Mouse (Mus musculus): ENCODE measurements around the gene Lman2. TPM values are rescaled to one million over a fixed set of nuclear protein-coding genes. Genes with fewer than 3 reads are reported as not detected.

The Lman2 gene
- total and polyA plus RNA-seq, 2 experiments from 2014 or later = 37.0 to 60.7 TPM

- Histone ChIP-seq H3K4me3 (ENCODE audit: low read length) (no peak overlapping the region), H3K36me3 (ENCODE audit: insufficient read depth, low read length) (no peaks in the 10 kb centered on the region), H3K4me2 (ENCODE audit: low read depth, low read length) (no peak overlapping the region), H3K9me3 (ENCODE audit: low read length) (no peaks in the 10 kb centered on the region), H3K27ac (no peak overlapping the region), H3K4me1 (ENCODE audit: insufficient read depth, low read length) (peaks cover 5% of the 10 kb centered on the region; the same call in 1 of the 2 replicates), H3K27me3 (ENCODE audit: insufficient read depth, low read length) (no peaks in the 10 kb centered on the region), H3K9ac (replicated peaks; ENCODE audit: low read length) (no peak overlapping the region)
- ATAC-seq (no peak), DNase-seq (ENCODE audit: low spot score) (no peak)
- no peak for TF ChIP-seq CTCF (IDR thresholded peaks at IDR 0.05; ENCODE audit: low read depth)
- 63% methylated on average over 15 of the region's 15 CpGs for WGBS
These were observed 41.6 kb upstream of the Lman2 start for GRCm38 (mm10) chr13:55403935-55404852.

- H3K4me3 ChIP-seq (ENCODE audit: low read length) = no peak overlapping the region
- H3K9me3 ChIP-seq (ENCODE audit: low read length) = no peaks in the 10 kb centered on the region
- H3K27ac ChIP-seq = no peak overlapping the region
- peaks cover 5% of the 10 kb centered on the region; the same call in 1 of the 2 replicates for H3K4me1 ChIP-seq (ENCODE audit: insufficient read depth, low read length)
- peak; percentile 32 for DNase-seq (ENCODE audit: low spot score)
- ATAC-seq = peak; percentile 13; the same call in 1 of the 2 replicates
- H3K36me3 ChIP-seq (ENCODE audit: insufficient read depth, low read length) = no peaks in the 10 kb centered on the region
- H3K27me3 ChIP-seq (ENCODE audit: insufficient read depth, low read length) = no peaks in the 10 kb centered on the region
- WGBS = 52% methylated on average over 7 of the region's 7 CpGs
- no peak overlapping the region for H3K4me2 ChIP-seq (ENCODE audit: low read depth, low read length)
- TF ChIP-seq CTCF (IDR thresholded peaks at IDR 0.05; ENCODE audit: low read depth) = no peak
- H3K9ac ChIP-seq (replicated peaks; ENCODE audit: low read length) = no peak overlapping the region
These were observed 40.7 kb upstream of the Lman2 start for GRCm38 (mm10) chr13:55403266-55403665.

- WGBS = 83% methylated on average over 1 of the region's 1 CpGs
- no peak for ATAC-seq
- TF ChIP-seq CTCF (IDR thresholded peaks at IDR 0.05; ENCODE audit: low read depth) = no peak
These were observed 37.4 kb upstream of the Lman2 start for GRCm38 (mm10) chr13:55400039-55400346.

GRCm38 (mm10) chr13:55399300-55400038 is 36.9 kb upstream of the Lman2 start:
- TF ChIP-seq CTCF (IDR thresholded peaks at IDR 0.05; ENCODE audit: low read depth) = no peak
- no peak for ATAC-seq
- WGBS = 73% methylated on average over 5 of the region's 5 CpGs

More at GRCm38 (mm10) chr13:55400039-55400346, 37.4 kb upstream of the Lman2 start:
- no peak overlapping the region for H3K27ac ChIP-seq
- H3K4me1 ChIP-seq (ENCODE audit: insufficient read depth, low read length) = no peaks in the 10 kb centered on the region
- no peak overlapping the region for H3K4me2 ChIP-seq (ENCODE audit: low read depth, low read length)
- H3K9me3 ChIP-seq (ENCODE audit: low read length) = no peaks in the 10 kb centered on the region
- DNase-seq (ENCODE audit: low spot score) = no peak
- H3K27me3 ChIP-seq (ENCODE audit: insufficient read depth, low read length) = no peaks in the 10 kb centered on the region
- no peak overlapping the region for H3K9ac ChIP-seq (replicated peaks; ENCODE audit: low read length)
- H3K36me3 ChIP-seq (ENCODE audit: insufficient read depth, low read length) = no peaks in the 10 kb centered on the region
- no peak overlapping the region for H3K4me3 ChIP-seq (ENCODE audit: low read length)

DNA sequence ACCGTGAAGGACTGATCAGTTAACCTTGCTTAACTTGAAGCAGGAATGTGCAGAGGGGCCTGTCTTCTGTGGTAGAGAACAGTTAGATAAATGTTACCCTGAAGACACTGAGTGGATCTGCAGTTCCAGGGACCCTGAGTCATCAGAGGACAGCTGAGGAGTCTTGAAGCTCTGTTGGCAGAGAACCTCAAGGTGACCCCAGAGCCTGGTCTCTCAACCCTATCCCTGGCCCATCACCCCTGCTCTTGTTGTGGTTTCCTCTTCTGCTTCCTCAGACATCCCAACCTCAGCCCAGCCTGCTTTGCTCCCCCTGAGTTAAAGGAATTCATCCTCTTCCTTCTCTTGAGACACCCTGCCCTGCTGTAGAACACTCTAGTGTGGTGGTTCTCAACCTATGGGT is 35.5 kb upstream of the Lman2 start, which contains the start of gene Slc34a1:
Gene Slc34a1, plus strand, starts transcription at position 100 of the 400 bp plus-strand sequence.
- TF ChIP-seq CTCF (IDR thresholded peaks at IDR 0.05; ENCODE audit: low read depth) = no peak
- WGBS = 93% methylated on average over 1 of the region's 1 CpGs
- Histone ChIP-seq H3K9me3 (ENCODE audit: low read length) (no peaks in the 10 kb centered on the region), H3K27ac (no peak within 1 kb of the TSS), H3K36me3 (ENCODE audit: insufficient read depth, low read length) (no peaks in the 10 kb centered on the region), H3K27me3 (ENCODE audit: insufficient read depth, low read length) (no peaks in the 10 kb centered on the region), H3K4me1 (ENCODE audit: insufficient read depth, low read length) (no peaks in the 10 kb centered on the region), H3K4me2 (ENCODE audit: low read depth, low read length) (no peak within 1 kb of the TSS), H3K4me3 (ENCODE audit: low read length) (no peak within 1 kb of the TSS), H3K9ac (replicated peaks; ENCODE audit: low read length) (no peak within 1 kb of the TSS)
- ATAC-seq (no peak), DNase-seq (ENCODE audit: low spot score) (no peak)

More at GRCm38 (mm10) chr13:55399300-55400038, 36.9 kb upstream of the Lman2 start:
- Histone ChIP-seq H3K4me2 (ENCODE audit: low read depth, low read length) (no peak overlapping the region), H3K36me3 (ENCODE audit: insufficient read depth, low read length) (no peaks in the 10 kb centered on the region), H3K27me3 (ENCODE audit: insufficient read depth, low read length) (no peaks in the 10 kb centered on the region), H3K27ac (no peak overlapping the region), H3K9me3 (ENCODE audit: low read length) (no peaks in the 10 kb centered on the region), H3K4me1 (ENCODE audit: insufficient read depth, low read length) (no peaks in the 10 kb centered on the region), H3K9ac (replicated peaks; ENCODE audit: low read length) (no peak overlapping the region), H3K4me3 (ENCODE audit: low read length) (no peak overlapping the region)
- no peak for DNase-seq (ENCODE audit: low spot score)

DNA sequence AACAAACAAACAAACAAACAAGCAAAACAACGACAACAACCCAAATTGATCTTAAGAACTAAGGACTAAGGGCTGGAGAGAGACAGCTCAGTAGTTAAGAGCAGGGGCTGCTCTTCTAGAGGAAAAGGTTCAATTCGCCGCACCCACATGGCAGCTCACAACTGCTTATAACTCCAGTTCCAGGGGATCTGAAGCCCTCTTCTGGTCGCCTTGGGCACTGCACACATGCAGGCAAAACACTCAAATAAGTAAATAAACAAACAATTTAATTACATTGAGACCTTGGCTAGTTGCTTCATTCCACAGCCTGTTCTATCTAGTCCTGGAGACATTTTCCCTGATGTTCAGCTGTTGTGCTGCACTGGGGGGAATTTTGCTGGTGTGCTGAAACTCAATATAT is 30.4 kb upstream of the Lman2 start:
- 73% methylated on average over 4 of the region's 4 CpGs for WGBS
- no peak overlapping the region for H3K4me3 ChIP-seq (ENCODE audit: low read length)
- ATAC-seq (no peak), DNase-seq (ENCODE audit: low spot score) (no peak)
- TF ChIP-seq CTCF (IDR thresholded peaks at IDR 0.05; ENCODE audit: low read depth) = peak; percentile 55
- no peaks in the 10 kb centered on the region for H3K9me3 ChIP-seq (ENCODE audit: low read length)
- H3K27me3 ChIP-seq (ENCODE audit: insufficient read depth, low read length) = no peaks in the 10 kb centered on the region
- no peaks in the 10 kb centered on the region for H3K4me1 ChIP-seq (ENCODE audit: insufficient read depth, low read length)
- H3K36me3 ChIP-seq (ENCODE audit: insufficient read depth, low read length) = no peaks in the 10 kb centered on the region
- H3K9ac ChIP-seq (replicated peaks; ENCODE audit: low read length) = no peak overlapping the region
- H3K27ac ChIP-seq = no peak overlapping the region
- H3K4me2 ChIP-seq (ENCODE audit: low read depth, low read length) = no peak overlapping the region
